Mouse (Mus musculus) liver, postnatal 0 days (tissue): ENCODE measurements around the gene Muc3a.

Experiments
- CTCF ChIP-seq: sonication (generic); IDR thresholded peaks from 2 replicates; pipeline ENCODE4 v1.5.1; 2016; ENCODE audit warnings: antibody characterized with exemption, low read depth
- EP300 ChIP-seq: IDR thresholded peaks from 2 replicates; pipeline ENCODE4 v1.6.1; 2016; ENCODE audit warnings: antibody characterized with exemption, low read depth, mild to moderate bottlenecking

GRCm38 (mm10) chr5:137173967-137174366 lies 38.2 kb downstream of the Muc3a start:
- no peak for TF ChIP-seq CTCF
- no peak for TF ChIP-seq EP300
